Mouse (Mus musculus): ENCODE data around the gene Fam98b.

The Fam98b gene

DNA sequence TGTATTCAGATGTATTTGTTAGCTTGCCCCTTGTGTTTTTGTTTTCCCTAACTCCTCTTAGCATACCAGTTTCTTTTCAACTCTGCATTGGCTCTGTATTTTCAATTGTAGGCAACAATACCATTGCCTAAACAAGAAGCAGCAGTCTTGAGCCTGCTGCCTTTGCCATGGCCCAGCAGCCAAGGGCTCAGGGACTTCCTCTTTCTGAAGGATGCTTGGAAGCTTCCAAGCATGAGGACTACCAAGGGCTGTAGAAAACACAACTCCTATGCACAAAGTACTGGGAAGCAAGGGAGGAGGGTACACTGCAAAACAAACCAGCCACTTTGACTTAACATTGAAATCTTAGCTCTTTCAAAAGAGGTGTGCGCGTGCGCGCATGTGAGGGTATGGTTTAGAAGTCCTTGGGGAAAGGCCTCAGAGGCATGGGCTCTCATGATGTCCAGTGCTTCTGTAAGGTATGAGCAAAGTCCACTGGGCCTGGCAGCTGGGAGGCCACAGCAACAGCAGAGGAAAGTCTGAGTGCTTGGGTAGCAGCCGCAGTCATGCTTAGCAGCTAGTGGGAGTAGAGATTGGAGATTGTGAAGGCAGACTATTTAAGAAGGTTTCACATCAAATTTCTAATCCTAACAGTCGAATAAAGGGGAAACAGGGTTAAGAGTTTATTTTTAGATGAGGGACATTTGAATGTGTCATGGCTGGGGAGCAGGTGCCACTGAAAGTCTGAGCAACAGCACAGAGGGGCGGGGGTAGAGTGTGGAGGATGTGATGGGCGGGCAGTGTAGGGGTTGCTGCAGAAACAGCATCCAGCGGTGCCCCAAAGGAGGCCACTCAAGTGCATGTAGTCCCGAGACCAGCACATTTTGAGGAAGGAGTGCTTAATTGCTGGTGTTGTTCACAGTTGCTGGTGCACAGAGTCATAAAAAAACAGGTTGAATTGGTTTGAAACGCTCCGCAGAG is 54.1 kb downstream of the Fam98b start:
- no peak for DNase-seq (ENCODE audit: low spot score in 2 of 2)

DNA sequence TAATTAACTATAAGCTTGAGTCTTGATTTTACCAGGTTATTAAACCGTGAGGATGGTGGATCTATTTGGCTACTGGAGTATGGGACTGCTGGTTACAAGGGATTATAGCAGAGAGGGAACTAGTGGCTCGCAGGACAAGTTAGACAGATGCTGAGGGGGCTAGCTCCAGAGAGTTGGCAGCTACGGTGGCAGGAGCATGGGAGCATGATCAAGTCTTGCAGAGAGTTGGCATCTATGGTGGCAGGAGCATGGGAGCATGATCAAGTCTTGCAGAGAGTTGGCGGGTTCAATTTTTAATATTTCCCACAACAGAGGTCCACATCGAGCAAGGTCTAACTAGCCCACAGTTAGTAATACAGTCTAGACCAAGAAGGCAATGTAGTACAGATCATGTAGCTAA is 55.4 kb downstream of the Fam98b start:
- DNase-seq (ENCODE audit: low spot score in 2 of 2): no peak

GRCm38 (mm10) chr2:117307959-117308358 is 58.4 kb downstream of the Fam98b start:
- no peak for DNase-seq (ENCODE audit: low spot score in 2 of 2)

DNA sequence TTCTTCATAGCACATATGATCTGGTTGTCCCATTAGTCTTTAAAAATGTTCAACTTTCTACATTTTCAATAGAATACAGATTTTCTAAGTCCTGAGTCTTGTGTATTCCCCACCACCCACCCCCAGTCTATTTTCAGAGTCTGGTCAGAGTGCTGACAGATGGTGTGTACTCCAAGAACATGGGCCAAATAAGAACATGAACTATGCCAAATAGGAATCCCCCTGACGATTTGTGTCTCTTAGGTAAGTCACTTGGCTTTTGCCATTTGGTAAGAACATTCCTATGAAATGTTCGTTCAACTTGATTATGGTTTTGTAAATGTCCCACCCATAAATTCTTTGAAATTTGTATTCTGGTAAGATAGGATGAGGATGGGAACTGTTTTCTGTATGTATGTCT is 59.5 kb downstream of the Fam98b start:
- no peak for DNase-seq (ENCODE audit: low spot score in 2 of 2)

DNA sequence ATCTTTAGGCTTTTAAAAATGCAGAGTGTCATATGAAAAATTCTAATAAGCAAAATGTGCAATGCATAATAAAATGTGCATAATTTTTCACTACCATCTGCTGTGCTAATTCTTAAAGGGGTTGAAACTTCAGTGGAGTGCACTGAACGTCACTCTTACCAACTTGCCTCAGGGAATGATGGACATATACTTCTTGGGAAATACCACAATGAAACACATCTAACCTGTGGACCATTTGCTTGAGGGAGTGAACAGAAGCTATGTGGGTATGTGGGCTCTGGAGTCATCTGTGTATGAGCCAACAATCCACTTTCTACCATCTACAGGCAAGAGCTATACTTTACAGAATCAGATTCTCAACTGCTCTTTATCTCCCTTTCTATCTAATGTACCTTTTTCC is 61.8 kb downstream of the Fam98b start:
- DNase-seq (ENCODE audit: low spot score in 2 of 2): no peak

- DNase-seq (ENCODE audit: low spot score in 2 of 2): no peak
Measured at GRCm38 (mm10) chr2:117312030-117312429, 62.5 kb downstream of the Fam98b start.

DNA sequence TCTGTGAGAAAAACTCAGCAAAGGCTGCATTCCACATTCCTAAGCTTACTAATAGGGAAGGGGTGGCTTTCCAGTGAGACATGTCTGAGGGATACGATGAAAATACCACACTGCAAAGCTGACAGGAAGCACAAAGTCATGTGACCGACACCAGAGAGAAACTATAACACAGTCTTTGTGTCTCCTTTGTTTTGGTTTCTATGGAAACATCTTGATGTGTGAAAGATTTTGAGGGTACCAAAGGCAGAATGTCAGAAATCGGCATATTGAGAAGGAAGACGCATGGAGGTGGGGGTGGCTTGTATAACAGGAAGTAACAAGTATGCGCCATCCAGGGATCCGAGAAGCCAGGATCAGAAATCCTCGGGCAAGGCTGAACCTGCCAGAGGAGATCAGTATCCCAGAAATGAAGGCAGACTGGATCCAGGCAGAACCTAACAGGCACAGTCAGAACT is 62.9 kb downstream of the Fam98b start:
- DNase-seq (ENCODE audit: low spot score in 2 of 2): peak in 1 of 2 experiments; percentile 3

- DNase-seq (ENCODE audit: low spot score in 2 of 2): no peak
Measured at GRCm38 (mm10) chr2:117313586-117314235, 64.2 kb downstream of the Fam98b start.

DNA sequence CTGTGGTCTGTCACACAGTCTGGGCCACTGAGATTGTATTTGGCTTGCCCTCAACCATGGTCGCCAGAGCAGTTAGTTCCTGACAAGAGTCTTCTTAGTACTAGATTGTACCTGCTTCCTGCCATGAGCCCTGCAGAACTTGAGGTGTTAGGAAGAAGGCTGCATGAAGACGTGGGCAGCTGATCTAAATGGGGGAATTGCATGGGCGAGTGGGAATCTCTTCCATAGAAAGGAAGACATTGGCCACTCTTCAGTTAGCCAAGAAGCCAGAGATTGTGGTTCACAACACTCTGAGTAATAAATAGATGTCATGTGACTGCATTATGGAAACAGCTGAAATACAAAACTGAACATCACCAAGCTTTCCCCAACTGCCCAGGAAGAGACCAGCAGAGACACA is 69.5 kb downstream of the Fam98b start:
- no peak for DNase-seq (ENCODE audit: low spot score in 2 of 2)
